Mouse (Mus musculus): ENCODE data around the gene Shisal1.
A peak's percentile ranks its signal among the peaks of the same experiment; 100 is the strongest.

Shisal1 gene

DNA sequence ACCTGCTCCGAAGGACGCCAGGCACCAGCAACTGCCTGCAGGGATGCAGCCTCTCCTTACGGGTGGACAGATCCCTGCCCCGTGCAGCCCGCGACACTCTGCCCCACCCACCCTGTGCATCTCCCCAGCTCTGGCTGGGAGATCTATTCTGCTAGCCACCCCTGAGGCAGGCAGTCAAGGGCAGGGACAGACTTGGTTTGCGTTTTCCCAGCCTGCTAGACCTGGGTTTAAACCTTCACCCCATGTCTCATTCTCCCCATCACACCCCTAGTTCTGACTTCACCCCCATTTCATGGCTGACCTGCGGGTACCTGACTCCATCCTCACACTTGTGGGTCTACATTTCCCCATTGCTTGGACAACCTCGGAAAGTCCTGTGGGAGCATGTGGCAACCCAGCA, at the start of gene Shisal1:
Shisal1 (minus strand) TSS at position 101 of the 400 bp plus-strand sequence.
- DNase-seq (ENCODE audit: low read depth, low spot score), result peak; percentile 17

- no peak for DNase-seq (ENCODE audit: low read depth, low spot score)
These were observed 43.6 kb upstream of the Shisal1 start for GRCm38 (mm10) chr15:84490486-84490885.

DNA sequence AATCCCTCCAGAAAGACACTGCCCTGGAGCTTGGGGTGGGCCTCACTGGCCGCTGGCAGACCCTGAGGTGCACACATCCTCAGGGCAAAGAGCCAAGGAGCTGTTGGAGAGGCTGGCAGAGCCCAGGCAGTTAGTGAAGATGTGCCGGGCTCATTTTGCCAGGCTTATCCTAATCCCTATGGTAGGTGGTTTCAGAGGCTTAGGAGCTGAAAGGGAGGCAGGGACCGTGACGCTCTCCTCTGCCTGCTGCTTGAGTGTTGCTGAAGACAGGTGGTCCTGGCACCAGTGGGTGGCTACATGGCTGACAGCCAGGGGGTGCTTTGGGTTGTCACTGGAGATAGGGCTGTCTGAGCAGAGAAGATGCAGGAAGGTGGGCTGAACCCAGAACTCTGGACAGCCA, 37.4 kb upstream of the Shisal1 start:
- no peak for DNase-seq (ENCODE audit: low read depth, low spot score)

DNA sequence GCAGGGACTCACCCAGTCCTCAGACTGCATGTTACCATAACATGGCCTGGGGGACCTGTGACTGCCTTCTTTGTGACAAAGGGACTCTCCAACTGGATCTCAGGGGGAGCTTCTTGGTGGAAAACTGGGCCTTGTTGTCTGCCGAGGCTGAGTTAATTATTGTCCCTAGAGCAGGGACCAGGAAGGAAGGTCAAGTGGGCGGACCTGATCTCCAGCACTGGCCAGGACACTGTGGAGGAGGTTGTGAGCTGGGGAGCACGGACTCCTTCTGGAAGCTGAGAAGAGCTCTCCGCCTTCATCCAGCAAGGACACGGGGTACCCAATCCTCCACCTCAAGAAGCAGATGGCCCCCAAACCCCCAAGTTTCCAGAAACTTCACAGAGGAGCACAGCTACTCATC, 36.7 kb upstream of the Shisal1 start:
- DNase-seq (ENCODE audit: low read depth, low spot score), result no peak

GRCm38 (mm10) chr15:84481259-84481877, 34.5 kb upstream of the Shisal1 start:
- no peak for DNase-seq (ENCODE audit: low read depth, low spot score)

- DNase-seq (ENCODE audit: low read depth, low spot score), result no peak
These were observed 22.5 kb upstream of the Shisal1 start for GRCm38 (mm10) chr15:84469391-84469790.

DNA sequence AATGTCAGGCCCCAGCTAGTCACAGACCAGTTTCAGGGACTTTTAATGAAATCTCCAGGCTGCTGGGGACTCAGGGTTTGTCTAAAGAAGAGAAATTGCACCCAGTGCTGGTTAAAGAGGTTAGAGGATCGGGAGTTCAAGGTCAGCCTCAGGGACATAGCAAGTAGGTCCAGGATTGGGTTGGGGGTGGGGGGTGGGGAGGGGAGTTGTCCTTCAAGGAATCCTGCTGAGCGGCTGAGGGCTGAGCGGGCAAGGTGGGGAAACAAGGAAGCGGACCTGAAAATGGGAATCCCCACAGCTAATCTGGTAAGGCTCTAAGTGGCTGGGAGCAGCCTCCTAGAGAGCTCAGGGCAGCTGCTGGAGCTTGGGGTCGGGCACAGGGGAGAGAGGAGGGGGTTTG, 20.9 kb upstream of the Shisal1 start:
- DNase-seq (ENCODE audit: low read depth, low spot score), result peak; percentile 75

DNA sequence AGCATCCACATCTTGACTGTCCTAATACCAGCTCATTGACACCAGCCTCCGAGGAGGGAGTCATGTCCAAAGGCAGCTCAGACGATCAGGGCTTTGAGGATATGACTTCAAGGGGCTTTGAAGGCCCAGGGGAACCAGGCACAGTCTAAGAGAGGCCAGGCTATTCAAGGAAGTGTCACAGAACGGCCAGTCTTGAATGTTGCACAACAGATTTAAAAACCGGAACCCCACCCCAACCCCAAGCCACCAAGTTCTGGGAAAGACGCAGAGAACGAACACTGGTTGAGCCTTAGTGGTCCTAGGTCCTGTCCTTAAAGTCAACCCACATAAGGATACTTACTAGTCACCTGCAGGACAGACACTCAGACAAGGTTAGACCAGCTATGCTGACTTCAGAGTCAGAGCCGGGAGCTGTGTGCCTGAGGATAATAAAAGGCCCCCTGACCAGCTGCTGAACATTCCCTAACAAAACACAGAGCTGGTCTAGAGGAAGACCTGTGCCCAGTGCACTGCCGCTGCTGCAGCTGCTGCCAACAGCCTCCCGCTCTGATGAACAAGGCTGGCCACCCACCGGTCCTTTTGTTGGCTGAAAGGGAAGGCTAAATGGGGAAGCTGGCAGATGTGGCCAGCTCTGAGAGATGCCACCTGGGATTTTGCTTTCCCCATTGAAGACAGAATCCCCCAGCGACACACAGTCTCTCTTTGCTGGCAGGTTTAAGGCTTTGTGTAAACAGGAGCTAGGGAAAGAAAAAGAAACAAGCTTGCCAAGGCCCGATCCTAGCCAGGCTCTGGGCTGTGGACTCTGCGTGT, 19.8 kb upstream of the Shisal1 start:
- DNase-seq (ENCODE audit: low read depth, low spot score), result no peak

- no peak for DNase-seq (ENCODE audit: low read depth, low spot score)
These were observed 14.5 kb upstream of the Shisal1 start for GRCm38 (mm10) chr15:84461429-84461828.

DNA sequence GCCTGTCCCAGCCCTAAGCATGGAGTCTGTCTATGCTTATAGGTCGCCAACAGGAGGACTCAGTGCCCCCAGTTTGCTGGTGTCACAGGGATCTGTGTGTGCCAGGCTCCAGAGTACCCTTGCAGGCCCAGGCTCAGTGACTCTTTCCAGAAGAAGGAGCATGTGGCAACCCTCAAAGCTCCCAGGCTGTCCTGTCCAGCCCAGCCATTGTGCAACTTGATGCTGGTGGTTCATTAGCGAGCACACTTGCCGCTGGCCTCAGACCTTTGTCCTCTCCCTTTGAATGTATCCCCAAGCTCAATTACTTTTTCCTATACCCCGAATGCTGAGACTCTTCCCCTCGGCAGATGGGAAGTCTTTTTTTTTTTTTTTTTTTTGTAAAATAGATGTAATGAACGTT, 12.1 kb upstream of the Shisal1 start:
- no peak for DNase-seq (ENCODE audit: low read depth, low spot score)

DNA sequence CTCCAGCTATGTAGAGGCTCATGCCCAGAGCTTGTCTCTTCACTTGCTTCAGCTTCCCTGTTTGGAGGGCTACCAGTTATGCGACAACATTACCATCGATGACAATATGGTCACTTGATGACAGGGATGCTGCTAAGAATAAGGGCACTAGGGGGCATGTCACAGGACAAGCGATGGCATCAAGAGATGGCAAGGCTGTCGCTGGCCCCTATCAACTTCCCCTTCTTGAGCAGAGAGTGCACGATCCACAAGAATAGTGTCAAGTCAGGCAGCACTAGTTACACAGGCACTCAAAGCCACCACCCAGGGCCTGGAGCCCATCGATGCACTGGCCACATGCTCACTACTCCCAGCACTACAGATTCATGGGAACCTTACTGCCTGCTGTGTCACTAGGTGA, 8.4 kb upstream of the Shisal1 start:
- no peak for DNase-seq (ENCODE audit: low read depth, low spot score)

DNA sequence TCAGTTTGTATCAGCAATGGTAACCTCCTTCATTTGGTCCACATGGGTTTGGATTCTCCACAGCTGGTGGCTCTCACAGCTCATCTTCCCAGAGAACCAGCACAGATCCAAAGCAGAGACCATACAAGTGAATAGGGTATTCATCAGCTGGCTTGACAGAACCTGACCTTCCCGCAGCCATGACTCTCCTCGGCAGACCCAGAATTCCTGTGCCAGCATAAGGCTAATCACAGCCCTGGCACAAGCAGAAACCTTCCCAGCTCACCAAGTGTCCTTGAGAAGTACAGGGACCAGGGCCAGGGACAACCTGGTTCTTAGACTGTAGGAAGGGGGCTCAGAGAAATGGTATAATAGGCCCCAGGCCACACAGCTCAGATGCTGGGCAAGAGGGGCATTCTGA, 6.2 kb upstream of the Shisal1 start:
- DNase-seq (ENCODE audit: low read depth, low spot score), result no peak

- DNase-seq (ENCODE audit: low read depth, low spot score), result peak; percentile 70
These were observed 3.7 kb upstream of the Shisal1 start for GRCm38 (mm10) chr15:84450441-84451183.

DNA sequence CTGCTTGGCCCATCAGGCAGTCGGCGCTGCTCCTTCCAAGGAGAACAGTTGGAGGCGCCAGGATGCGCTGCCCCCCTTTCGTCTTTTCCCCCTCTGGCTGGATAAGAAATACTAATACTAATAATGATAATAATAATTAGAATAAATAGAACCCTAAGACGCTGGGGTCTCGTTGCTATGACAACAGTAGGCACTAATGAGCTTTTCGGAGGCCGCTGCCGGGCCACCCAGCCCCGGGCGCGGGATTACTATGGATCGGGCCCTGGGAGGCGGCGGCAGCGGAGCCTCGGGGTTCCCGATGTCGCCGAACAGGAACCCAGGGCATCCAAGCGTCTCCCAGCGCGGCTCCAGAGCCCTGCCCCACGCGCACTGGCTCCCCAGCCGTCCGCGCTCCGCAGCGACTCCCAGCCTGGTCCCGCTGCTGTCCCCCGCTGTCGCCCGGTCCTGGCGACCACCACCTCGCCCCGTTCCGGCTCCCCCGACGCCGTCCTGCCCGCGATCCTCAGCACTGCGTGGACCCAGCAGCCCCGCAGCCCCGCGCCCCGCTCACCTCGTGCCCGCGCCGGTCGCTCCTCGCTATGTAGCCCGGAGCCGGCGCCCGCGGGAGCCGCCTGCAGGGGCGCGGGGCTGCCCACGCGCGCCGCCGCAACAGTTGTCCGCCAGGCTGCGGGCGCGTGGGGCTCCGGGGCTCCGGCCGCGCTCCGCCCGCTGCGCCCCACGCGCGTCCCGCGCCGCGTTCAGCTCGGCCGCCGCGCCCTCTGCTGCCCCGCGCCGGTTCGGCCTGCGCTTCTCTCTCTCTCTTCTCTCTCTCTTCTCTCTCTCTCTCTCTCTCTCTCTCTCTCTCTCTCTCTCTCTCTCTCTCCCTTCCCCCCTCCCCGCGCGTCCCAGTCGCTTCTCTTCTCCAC, 833 bp downstream of the Shisal1 start:
- no peak for DNase-seq (ENCODE audit: low read depth, low spot score)

- DNase-seq (ENCODE audit: low read depth, low spot score), result no peak
These were observed 2.7 kb downstream of the Shisal1 start for GRCm38 (mm10) chr15:84444181-84444580.

- DNase-seq (ENCODE audit: low read depth, low spot score), result no peak
These were observed 3.3 kb downstream of the Shisal1 start for GRCm38 (mm10) chr15:84443631-84444030.

GRCm38 (mm10) chr15:84441682-84442315, 5.1 kb downstream of the Shisal1 start:
- no peak for DNase-seq (ENCODE audit: low read depth, low spot score)

- DNase-seq (ENCODE audit: low read depth, low spot score), result no peak
These were observed 6.1 kb downstream of the Shisal1 start for GRCm38 (mm10) chr15:84440820-84441219.

- DNase-seq (ENCODE audit: low read depth, low spot score), result no peak
These were observed 13.2 kb downstream of the Shisal1 start for GRCm38 (mm10) chr15:84433586-84434185.

DNA sequence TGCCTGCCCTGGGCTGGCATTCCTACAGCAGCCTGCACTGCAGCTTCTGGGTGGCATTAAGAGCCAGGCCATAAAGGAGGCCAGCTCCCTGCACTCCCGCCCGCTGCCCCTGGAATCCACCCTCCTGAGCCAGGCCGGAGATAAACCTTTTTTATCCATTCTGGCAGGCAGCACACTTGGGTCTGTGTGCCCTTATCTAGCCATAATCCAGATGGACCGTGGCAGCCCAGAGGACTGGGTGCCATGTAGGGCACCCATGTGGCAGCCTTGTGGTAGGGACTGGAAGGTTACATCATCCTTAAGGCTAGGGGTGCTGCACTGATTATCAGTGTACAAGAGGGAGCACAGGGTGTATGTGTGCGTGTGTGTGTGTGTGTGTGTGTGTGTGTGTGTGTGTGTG, 16.4 kb downstream of the Shisal1 start:
- no peak for DNase-seq (ENCODE audit: low read depth, low spot score)

GRCm38 (mm10) chr15:84427624-84428023, 19.3 kb downstream of the Shisal1 start:
- no peak for DNase-seq (ENCODE audit: low read depth, low spot score)

Data from ES-CJ7 (cell line).